Mouse (Mus musculus) heart, embryonic 15.5 days (tissue): ENCODE data around the gene Sp8. TPM values are rescaled to one million over a fixed set of nuclear protein-coding genes. Genes with fewer than 3 reads are reported as not detected.

ENCODE experiments used
- ATAC-seq: fragments of 200-750 bp; cut with Nextera tagmentation; replicated peaks from 2 replicates; pipeline ENCODE4 v1.8.0; 2017; ENCODE audit warnings: low read depth, moderate TSS enrichment; ENCODE audit not compliant: insufficient number of reproducible peaks, insufficient read depth, low FRiP score
- H3K27ac ChIP-seq: fragments of 300-500 bp; sonication (generic); 2 replicates; pipeline ENCODE4 v1.5.1; 2015; ENCODE audit warnings: mild to moderate bottlenecking, inconsistent platforms
- H3K27me3 ChIP-seq: fragments of 300-500 bp; sonication (generic); 2 replicates; pipeline ENCODE4 v1.6.1; 2015; ENCODE audit warnings: inconsistent platforms
- H3K36me3 ChIP-seq: fragments of 300-500 bp; sonication (generic); 2 replicates; pipeline ENCODE4 v1.6.1; 2015; ENCODE audit warnings: mild to moderate bottlenecking, inconsistent platforms
- H3K4me1 ChIP-seq: fragments of 300-500 bp; sonication (generic); replicated peaks from 2 replicates; pipeline ENCODE4 v1.6.1; 2015; ENCODE audit warnings: inconsistent platforms
- H3K4me2 ChIP-seq: fragments of 300-500 bp; sonication (generic); 2 replicates; pipeline ENCODE4 v1.6.1; 2015; ENCODE audit warnings: inconsistent platforms, mild to moderate bottlenecking, moderate library complexity
- H3K4me3 ChIP-seq: fragments of 300-500 bp; sonication (generic); 2 replicates; pipeline ENCODE4 v1.5.1; 2015; ENCODE audit warnings: mild to moderate bottlenecking, inconsistent platforms
- H3K9ac ChIP-seq: fragments of 300-500 bp; sonication (generic); 2 replicates; pipeline ENCODE4 v1.6.1; 2015; ENCODE audit warnings: mild to moderate bottlenecking, inconsistent platforms
- H3K9me3 ChIP-seq: fragments of 300-500 bp; sonication (generic); replicated peaks from 2 replicates; pipeline ENCODE4 v1.6.1; 2016; ENCODE audit warnings: inconsistent platforms
- WGBS: fragments of 180-500 bp; shearing (Covaris S2); methylation state at CpG from one replicate; pipeline ENCODE4 v1.1.7; 2015; ENCODE audit warnings: mixed read lengths; 5-methylcytosine and 5-hydroxymethylcytosine counted together
- polyA plus RNA-seq: library from polyadenylated mRNA; unstranded; fragments of >200 nt; fragmentation: Nextera tagmentation; extraction: Ambion mirVana; gene quantifications from 2 replicates; pipeline ENCODE4 v1.2.1, GENCODE M21; 2015

Gene Sp8
- polyA plus RNA-seq: not detected in 2 replicates

DNA sequence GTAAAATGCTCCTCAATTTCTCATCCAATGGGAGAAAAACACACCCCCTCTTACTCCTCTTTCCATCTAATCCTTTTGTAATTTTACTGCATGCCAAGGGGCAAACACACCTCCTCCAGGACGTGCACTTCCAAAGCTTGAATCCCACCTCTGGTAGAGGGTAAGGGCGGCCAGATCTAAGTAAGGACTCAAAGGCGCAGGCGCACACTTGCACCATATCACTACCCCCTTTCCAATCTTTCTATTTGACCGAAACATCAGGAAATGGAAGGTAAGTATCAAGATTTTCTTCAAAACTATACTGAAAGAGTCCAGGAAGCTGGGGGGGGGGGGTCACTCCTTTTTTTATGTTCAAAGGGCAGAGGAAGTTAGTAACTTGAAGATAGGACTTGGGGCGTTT, at the start of gene Sp8:
TSS of gene Sp8 (plus strand) at position 109 of the 400 bp plus-strand sequence.
- H3K27me3 ChIP-seq: peaks cover 96% of the 10 kb centered on the region
- no peaks in the 10 kb centered on the region for H3K36me3 ChIP-seq
- H3K9me3 ChIP-seq: no peaks in the 10 kb centered on the region
- ATAC-seq: no peak
- H3K4me3 ChIP-seq: peak within 1 kb of the TSS; percentile 57
- 2% methylated on average over 6 of the region's 6 CpGs for WGBS
- H3K27ac ChIP-seq: no peak within 1 kb of the TSS
- peak within 1 kb of the TSS; percentile 92 for H3K4me2 ChIP-seq
- H3K4me1 ChIP-seq: peaks cover 36% of the 10 kb centered on the region
- no peak within 1 kb of the TSS for H3K9ac ChIP-seq

DNA sequence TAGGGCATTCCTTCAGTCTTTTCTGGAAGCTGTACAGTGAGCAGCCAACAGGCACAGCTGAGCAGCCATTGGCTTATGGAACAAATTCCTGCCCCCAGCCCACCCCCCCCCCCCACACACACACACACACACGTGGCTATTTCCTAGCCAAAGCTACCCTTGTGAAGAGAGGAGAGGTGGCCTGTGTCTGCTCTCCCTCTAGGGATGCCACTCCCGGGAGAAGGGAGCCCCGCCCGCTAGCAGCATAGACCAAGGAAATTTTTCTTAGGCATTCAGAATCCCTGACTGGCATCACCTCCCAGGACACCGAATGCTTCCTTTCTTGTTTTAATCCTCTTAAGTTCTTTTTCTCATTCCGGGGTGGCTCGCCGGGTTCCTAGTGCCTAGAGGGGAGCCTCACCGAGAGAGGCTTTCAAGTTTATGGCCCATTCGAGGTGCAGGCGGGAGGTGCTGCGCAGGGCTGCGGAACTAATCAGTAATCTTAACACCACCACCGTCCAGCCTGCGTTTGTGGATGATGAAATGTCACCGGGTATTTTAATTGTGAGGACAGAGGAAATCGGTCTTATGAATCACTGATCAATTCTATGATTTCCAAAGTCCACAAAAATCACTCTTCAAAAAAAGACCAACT, 34.7 kb upstream of the Sp8 start:
- ATAC-seq: no peak; the same call in 1 of the 2 replicates
- Histone ChIP-seq H3K4me1 (peaks cover 4% of the 10 kb centered on the region; the same call in 1 of the 2 replicates), H3K27me3 (no peaks in the 10 kb centered on the region), H3K9me3 (no peaks in the 10 kb centered on the region), H3K4me2 (peak overlapping the region; percentile 51), H3K36me3 (no peaks in the 10 kb centered on the region), H3K27ac (no peak overlapping the region), H3K9ac (no peak overlapping the region), H3K4me3 (no peak overlapping the region)
- WGBS: 5% methylated on average over 17 of the region's 17 CpGs

GRCm38 (mm10) chr12:118814561-118814960, 31.6 kb upstream of the Sp8 start:
- H3K27ac ChIP-seq: no peak overlapping the region
- peaks cover 4% of the 10 kb centered on the region; the same call in 1 of the 2 replicates for H3K4me1 ChIP-seq
- H3K9me3 ChIP-seq: no peaks in the 10 kb centered on the region
- no peak for ATAC-seq
- H3K36me3 ChIP-seq: no peaks in the 10 kb centered on the region
- no peak overlapping the region for H3K4me2 ChIP-seq
- H3K4me3 ChIP-seq: no peak overlapping the region
- no peak overlapping the region for H3K9ac ChIP-seq
- no peaks in the 10 kb centered on the region for H3K27me3 ChIP-seq
- 69% methylated on average over 3 of the region's 3 CpGs for WGBS

DNA sequence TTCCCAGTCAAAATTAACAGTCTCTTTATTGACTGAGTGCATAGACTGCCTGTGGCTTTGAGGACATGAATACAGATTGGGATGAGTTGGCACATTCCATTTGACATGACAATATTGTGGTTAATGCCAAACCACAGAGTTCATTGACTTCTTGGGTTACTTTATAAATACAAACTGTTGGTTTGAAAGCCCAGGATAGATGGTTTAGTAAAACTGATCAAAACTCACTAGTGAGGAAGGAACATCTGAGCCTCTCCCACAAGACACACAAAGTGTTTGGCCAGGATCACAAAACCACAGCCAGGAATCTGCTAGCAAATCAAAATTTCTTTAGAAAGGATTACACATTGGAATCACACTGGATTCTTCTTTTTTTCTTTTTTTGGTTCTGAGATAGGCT, 30.0 kb upstream of the Sp8 start:
- Histone ChIP-seq H3K27ac (no peak overlapping the region), H3K9me3 (no peaks in the 10 kb centered on the region), H3K9ac (no peak overlapping the region), H3K36me3 (no peaks in the 10 kb centered on the region), H3K4me1 (peaks cover 4% of the 10 kb centered on the region; the same call in 1 of the 2 replicates), H3K4me3 (no peak overlapping the region), H3K27me3 (no peaks in the 10 kb centered on the region), H3K4me2 (no peak overlapping the region)
- ATAC-seq: no peak

DNA sequence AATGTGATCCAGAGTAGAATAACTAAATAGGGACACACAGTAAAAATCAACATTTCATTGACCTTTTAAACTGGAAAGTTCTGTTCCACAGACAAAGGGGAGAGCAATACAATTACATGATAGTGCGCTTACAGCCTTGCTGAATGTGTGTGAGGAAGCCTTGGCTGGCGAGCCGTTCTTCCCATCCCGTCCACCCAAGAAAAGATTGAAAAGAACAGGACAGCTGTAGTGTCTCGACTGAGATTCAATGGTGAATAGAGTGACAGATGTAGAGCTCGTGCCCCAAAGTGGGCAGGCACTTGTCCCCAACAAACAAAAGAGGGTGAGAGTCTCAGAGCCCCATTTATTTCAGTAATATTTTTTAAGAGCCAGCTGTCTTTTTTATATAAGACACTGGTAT, 16.2 kb upstream of the Sp8 start:
- H3K4me1 ChIP-seq: no peaks in the 10 kb centered on the region
- H3K4me3 ChIP-seq: no peak overlapping the region
- no peaks in the 10 kb centered on the region for H3K9me3 ChIP-seq
- ATAC-seq: no peak
- H3K27me3 ChIP-seq: peaks cover 2% of the 10 kb centered on the region
- 83% methylated on average over 6 of the region's 6 CpGs for WGBS
- no peak overlapping the region for H3K4me2 ChIP-seq
- no peak overlapping the region for H3K27ac ChIP-seq
- H3K36me3 ChIP-seq: no peaks in the 10 kb centered on the region
- no peak overlapping the region for H3K9ac ChIP-seq

DNA sequence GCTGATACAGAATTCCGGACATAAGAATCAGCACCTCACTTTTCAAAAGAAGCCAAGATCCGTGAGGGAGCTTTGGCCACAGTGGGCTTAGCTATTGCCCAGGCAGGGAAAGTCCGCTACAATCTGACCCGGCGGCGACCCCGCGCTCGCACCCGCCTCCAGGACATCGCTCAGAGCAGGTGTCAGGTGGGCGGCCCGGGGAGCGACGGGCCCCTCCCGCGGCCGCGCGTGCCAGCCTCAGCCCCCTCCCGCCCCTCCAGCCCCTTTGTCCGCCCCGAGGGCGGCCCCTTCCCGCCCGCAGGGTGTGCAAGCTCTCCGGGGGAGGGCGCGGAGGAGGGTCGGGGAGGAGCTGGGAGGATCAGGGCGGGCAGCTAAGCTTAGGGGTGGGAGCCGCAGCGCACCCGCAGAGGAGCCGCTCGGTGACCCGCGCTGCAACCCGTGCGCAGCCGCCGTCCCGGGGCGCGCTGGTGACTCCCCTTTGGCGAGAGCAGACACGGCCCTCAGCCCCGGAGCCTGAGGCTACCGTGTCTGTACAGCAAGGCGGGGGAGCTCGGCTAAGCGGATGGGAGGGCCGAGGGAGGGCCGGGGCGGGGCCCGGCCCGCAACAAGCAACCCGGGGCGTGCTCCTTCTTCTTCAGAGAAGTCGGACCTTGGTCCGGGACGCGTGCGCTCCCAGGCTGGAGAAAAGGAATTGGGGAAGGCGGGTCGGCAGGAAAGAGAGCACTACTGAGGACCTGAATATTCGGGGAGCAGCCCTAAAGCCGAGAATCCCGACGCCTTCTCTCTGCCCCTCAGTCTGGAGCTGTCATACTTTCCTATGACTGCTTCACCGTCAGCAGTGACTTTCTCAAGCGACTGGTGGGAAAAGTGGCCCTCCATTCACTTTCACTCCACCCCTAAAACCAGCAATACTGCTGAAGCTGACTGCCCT, 9.5 kb upstream of the Sp8 start:
- H3K27me3 ChIP-seq: peaks cover 63% of the 10 kb centered on the region
- under 1% methylated on average over 58 of the region's 72 CpGs for WGBS
- no peaks in the 10 kb centered on the region for H3K9me3 ChIP-seq
- peak overlapping the region; percentile 66 for H3K4me3 ChIP-seq
- H3K9ac ChIP-seq: peak overlapping the region; percentile 52
- H3K36me3 ChIP-seq: no peaks in the 10 kb centered on the region
- ATAC-seq: peak; percentile 80
- no peak overlapping the region for H3K27ac ChIP-seq
- peak overlapping the region; percentile 94 for H3K4me2 ChIP-seq
- peaks cover 13% of the 10 kb centered on the region for H3K4me1 ChIP-seq

- ATAC-seq: no peak
- Histone ChIP-seq H3K36me3 (no peaks in the 10 kb centered on the region), H3K4me3 (peak overlapping the region; percentile 66), H3K4me2 (peak overlapping the region; percentile 94), H3K9ac (no peak overlapping the region), H3K4me1 (peaks cover 13% of the 10 kb centered on the region), H3K9me3 (no peaks in the 10 kb centered on the region), H3K27me3 (peaks cover 68% of the 10 kb centered on the region), H3K27ac (no peak overlapping the region)
- 3% methylated on average over 11 of the region's 11 CpGs for WGBS
Observed at GRCm38 (mm10) chr12:118837361-118837760, 8.8 kb upstream of the Sp8 start.

GRCm38 (mm10) chr12:118838260-118838659, 7.9 kb upstream of the Sp8 start:
- Histone ChIP-seq H3K9ac (no peak overlapping the region), H3K36me3 (no peaks in the 10 kb centered on the region), H3K27ac (no peak overlapping the region), H3K4me3 (no peak overlapping the region), H3K9me3 (no peaks in the 10 kb centered on the region), H3K27me3 (peaks cover 77% of the 10 kb centered on the region), H3K4me2 (no peak overlapping the region), H3K4me1 (peaks cover 17% of the 10 kb centered on the region)
- 9% methylated on average over 2 of the region's 2 CpGs for WGBS
- no peak for ATAC-seq

DNA sequence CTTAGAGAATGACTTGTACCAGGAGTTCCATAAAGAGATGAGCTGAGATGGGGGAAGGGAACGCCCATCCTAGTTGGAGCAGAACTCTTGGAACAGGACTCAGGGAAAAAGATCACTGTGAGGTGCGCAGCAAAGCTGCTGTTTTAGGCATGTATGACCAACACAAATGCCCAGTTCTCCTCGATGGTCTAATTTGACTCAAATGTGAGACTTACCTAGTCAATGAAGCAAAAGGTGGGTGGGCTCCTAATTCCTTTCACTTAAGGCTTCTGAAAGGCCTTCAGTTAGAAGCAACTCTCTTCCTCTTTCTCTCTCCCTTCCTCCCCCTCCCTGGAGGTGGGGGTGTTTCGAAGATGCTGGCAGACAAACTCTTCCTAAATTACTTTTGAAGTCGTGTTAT, 6.7 kb upstream of the Sp8 start:
- no peak overlapping the region for H3K9ac ChIP-seq
- H3K36me3 ChIP-seq: no peaks in the 10 kb centered on the region
- ATAC-seq: no peak
- no peak overlapping the region for H3K27ac ChIP-seq
- peaks cover 17% of the 10 kb centered on the region for H3K4me1 ChIP-seq
- H3K4me3 ChIP-seq: no peak overlapping the region
- peaks cover 89% of the 10 kb centered on the region for H3K27me3 ChIP-seq
- 10% methylated on average over 5 of the region's 5 CpGs for WGBS
- no peak overlapping the region for H3K4me2 ChIP-seq
- H3K9me3 ChIP-seq: no peaks in the 10 kb centered on the region

- H3K4me1 ChIP-seq: peaks cover 17% of the 10 kb centered on the region
- H3K27ac ChIP-seq: no peak overlapping the region
- H3K9me3 ChIP-seq: no peaks in the 10 kb centered on the region
- H3K4me3 ChIP-seq: no peak overlapping the region
- WGBS: 5% methylated on average over 15 of the region's 15 CpGs
- H3K9ac ChIP-seq: no peak overlapping the region
- peaks cover 93% of the 10 kb centered on the region for H3K27me3 ChIP-seq
- ATAC-seq: no peak
- no peak overlapping the region for H3K4me2 ChIP-seq
- no peaks in the 10 kb centered on the region for H3K36me3 ChIP-seq
Observed at GRCm38 (mm10) chr12:118840301-118840700, 5.8 kb upstream of the Sp8 start.

DNA sequence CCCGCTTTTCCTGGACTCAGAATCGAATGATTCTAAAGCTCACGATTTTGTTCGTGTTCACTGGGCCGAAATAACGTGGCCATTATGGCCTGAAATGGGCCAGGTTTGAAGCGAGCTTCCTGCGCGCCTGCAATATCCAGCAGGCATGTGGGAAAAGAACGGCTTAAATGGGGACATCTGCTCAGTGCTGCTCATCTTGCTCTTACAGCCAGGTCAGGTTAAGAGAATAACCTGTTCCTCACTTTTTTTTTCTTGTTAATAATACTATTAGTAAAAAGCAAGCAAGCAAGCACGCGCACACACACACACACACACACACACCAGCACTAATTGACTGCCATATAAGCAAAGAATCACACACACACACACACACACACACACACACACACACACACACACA, 5.3 kb upstream of the Sp8 start:
- H3K4me2 ChIP-seq: no peak overlapping the region
- peaks cover 17% of the 10 kb centered on the region for H3K4me1 ChIP-seq
- H3K27ac ChIP-seq: no peak overlapping the region

More for the DNA sequence above, 5.3 kb upstream of the Sp8 start:
- H3K9me3 ChIP-seq: no peaks in the 10 kb centered on the region
- H3K27me3 ChIP-seq: peaks cover 95% of the 10 kb centered on the region
- H3K4me3 ChIP-seq: no peak overlapping the region
- H3K36me3 ChIP-seq: no peaks in the 10 kb centered on the region
- 5% methylated on average over 12 of the region's 12 CpGs for WGBS
- H3K9ac ChIP-seq: no peak overlapping the region
- ATAC-seq: no peak
